Mouse (Mus musculus) G1E-ER4 (cell line): ENCODE measurements around the gene Slc22a7. TPM values are rescaled to one million over a fixed set of nuclear protein-coding genes. Genes with fewer than 3 reads are reported as not detected.

Experiments
- GATA1 ChIP-seq: IDR thresholded peaks from one replicate; pipeline ENCODE4 v1.8.0; 2012; ENCODE audit warnings: low read length, inconsistent platforms
- polyA plus RNA-seq: library from polyadenylated mRNA; stranded (reverse); fragments of >175 nt; gene quantifications from 2 replicates; pipeline ENCODE4 v1.2.3, GENCODE M21; 2012

The Slc22a7 gene
- polyA plus RNA-seq, 1 experiment, result not detected

GRCm38 (mm10) chr17:46452683-46453082 lies 14.4 kb upstream of the Slc22a7 start:
- no peak for TF ChIP-seq GATA1

- no peak for TF ChIP-seq GATA1
Observed at GRCm38 (mm10) chr17:46446264-46446663, 8.0 kb upstream of the Slc22a7 start.

- TF ChIP-seq GATA1, result no peak
Observed at GRCm38 (mm10) chr17:46444839-46445579, 6.8 kb upstream of the Slc22a7 start.

GRCm38 (mm10) chr17:46439176-46439575 lies 919 bp upstream of the Slc22a7 start:
- TF ChIP-seq GATA1, result no peak

- TF ChIP-seq GATA1, result no peak
Observed at GRCm38 (mm10) chr17:46436672-46437366, 1.4 kb downstream of the Slc22a7 start.

GRCm38 (mm10) chr17:46433627-46434026 lies 4.6 kb downstream of the Slc22a7 start:
- TF ChIP-seq GATA1, result no peak

GRCm38 (mm10) chr17:46428761-46429414 lies 9.4 kb downstream of the Slc22a7 start, which contains the start of gene Crip3:
TSS of gene Crip3 (plus strand) at chr17:46428926.
- no peak for TF ChIP-seq GATA1

- no peak for TF ChIP-seq GATA1
Observed at GRCm38 (mm10) chr17:46426496-46426895, 11.8 kb downstream of the Slc22a7 start.

GRCm38 (mm10) chr17:46419717-46420116 lies 18.5 kb downstream of the Slc22a7 start:
- no peak for TF ChIP-seq GATA1

GRCm38 (mm10) chr17:46418628-46419027 lies 19.6 kb downstream of the Slc22a7 start:
- no peak for TF ChIP-seq GATA1

GRCm38 (mm10) chr17:46408478-46408877 lies 29.8 kb downstream of the Slc22a7 start:
- TF ChIP-seq GATA1, result no peak

GRCm38 (mm10) chr17:46394631-46395030 lies 43.6 kb downstream of the Slc22a7 start:
- TF ChIP-seq GATA1, result no peak

- TF ChIP-seq GATA1, result no peak
Observed at GRCm38 (mm10) chr17:46393012-46393411, 45.2 kb downstream of the Slc22a7 start.

- no peak for TF ChIP-seq GATA1
Observed at GRCm38 (mm10) chr17:46388200-46388599, 50.1 kb downstream of the Slc22a7 start.

- no peak for TF ChIP-seq GATA1
Observed at GRCm38 (mm10) chr17:46384061-46384801, 54.0 kb downstream of the Slc22a7 start.
